Mouse (Mus musculus): Measurements from ENCODE around the gene Apool.
A peak's percentile ranks its signal among the peaks of the same experiment; 100 is the strongest.

Apool gene

GRCm38 (mm10) chrX:112310804-112311530 is at the start of gene Apool:
Gene Apool, plus strand, starts transcription at chrX:112311334.
- peak; percentile 88 for DNase-seq

GRCm38 (mm10) chrX:112273550-112273949 is 37.6 kb upstream of the Apool start:
- no peak for DNase-seq

- peak; percentile 1 for DNase-seq
Measured at GRCm38 (mm10) chrX:112311531-112311887, 375 bp downstream of the Apool start.

- DNase-seq: no peak
Measured at GRCm38 (mm10) chrX:112312094-112312493, 960 bp downstream of the Apool start.

GRCm38 (mm10) chrX:112320273-112320672 is 9.1 kb downstream of the Apool start:
- DNase-seq: no peak

GRCm38 (mm10) chrX:112339486-112339885 is 28.4 kb downstream of the Apool start:
- no peak for DNase-seq

- DNase-seq: no peak
Measured at GRCm38 (mm10) chrX:112347467-112348394, 36.6 kb downstream of the Apool start.

GRCm38 (mm10) chrX:112348395-112348791 is 37.3 kb downstream of the Apool start:
- peak; percentile 7 for DNase-seq

- no peak for DNase-seq
Measured at GRCm38 (mm10) chrX:112368426-112368825, 57.3 kb downstream of the Apool start.

GRCm38 (mm10) chrX:112370577-112371410 is 59.7 kb downstream of the Apool start:
- peak; percentile 1 for DNase-seq

- no peak for DNase-seq
Measured at GRCm38 (mm10) chrX:112406679-112407078, 95.5 kb downstream of the Apool start, which contains the start of gene Satl1. Gene Satl1, minus strand, starts transcription at chrX:112406779.

GRCm38 (mm10) chrX:112412309-112412708 is 101.2 kb downstream of the Apool start:
- DNase-seq: no peak

Measured in lung, postnatal 14 days (tissue).